Mouse (Mus musculus): Measurements from ENCODE around the gene Cartpt. TPM values are rescaled to one million over a fixed set of nuclear protein-coding genes. Genes with fewer than 3 reads are reported as not detected.

Cartpt gene
- 18.8 and 29.4 TPM in 2 replicates for total RNA-seq (2014; rRNA removed)
- polyA plus RNA-seq (2015; fragmentation: Nextera tagmentation; extraction: Ambion mirVana): 43.3 and 45.8 TPM in 2 replicates

DNA sequence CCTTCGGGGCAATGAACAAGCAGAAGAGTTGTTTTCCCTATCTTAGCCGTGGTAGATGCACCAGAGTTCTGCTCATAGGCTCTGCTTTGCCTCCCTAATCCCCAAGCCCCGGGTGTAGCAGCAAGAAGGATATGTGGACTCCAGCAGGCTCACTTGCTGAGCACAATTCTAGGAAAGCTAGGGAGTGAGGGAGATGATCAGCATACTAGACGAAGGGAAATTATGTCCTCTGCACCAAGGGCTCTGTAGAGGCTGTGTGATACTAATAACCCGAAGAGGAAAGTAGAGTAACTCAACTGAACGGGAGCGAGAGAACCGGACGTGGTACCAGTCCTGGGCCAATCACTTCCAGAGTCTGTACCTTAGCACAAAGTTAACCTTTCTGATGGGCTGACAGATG is at the start of gene Cartpt:
Cartpt (minus strand) TSS at position 127 of the 400 bp plus-strand sequence.
- TF ChIP-seq CTCF (IDR thresholded peaks at IDR 0.05; ENCODE audit: low read depth): no peak
- peaks cover 11% of the 10 kb centered on the region; the same call in 1 of the 2 replicates for H3K27me3 ChIP-seq (ENCODE audit: insufficient read depth, low read length)
- no peaks in the 10 kb centered on the region for H3K4me1 ChIP-seq (ENCODE audit: insufficient read depth, low read length)
- no peaks in the 10 kb centered on the region for H3K9me3 ChIP-seq (ENCODE audit: low read length)
- 35% methylated on average over 9 of the region's 9 CpGs for WGBS
- no peak within 1 kb of the TSS for H3K27ac ChIP-seq
- peak within 1 kb of the TSS; percentile 35 for H3K9ac ChIP-seq (replicated peaks; ENCODE audit: low read length)
- ATAC-seq: no peak
- no peaks in the 10 kb centered on the region for H3K36me3 ChIP-seq (ENCODE audit: insufficient read depth, low read length)
- H3K4me3 ChIP-seq (ENCODE audit: low read length): peak within 1 kb of the TSS; percentile 34
- H3K4me2 ChIP-seq (ENCODE audit: low read depth, low read length): peak within 1 kb of the TSS; percentile 59
- DNase-seq (ENCODE audit: low spot score): no peak

GRCm38 (mm10) chr13:99947417-99947816 is 46.5 kb upstream of the Cartpt start:
- Histone ChIP-seq H3K27me3 (ENCODE audit: insufficient read depth, low read length) (no peaks in the 10 kb centered on the region), H3K27ac (peak overlapping the region; percentile 49; the same call in 1 of the 2 replicates), H3K9ac (replicated peaks; ENCODE audit: low read length) (no peak overlapping the region), H3K36me3 (ENCODE audit: insufficient read depth, low read length) (peaks cover 30% of the 10 kb centered on the region; the same call in 1 of the 2 replicates), H3K4me2 (ENCODE audit: low read depth, low read length) (no peak overlapping the region), H3K4me1 (ENCODE audit: insufficient read depth, low read length) (no peaks in the 10 kb centered on the region), H3K9me3 (ENCODE audit: low read length) (no peaks in the 10 kb centered on the region), H3K4me3 (ENCODE audit: low read length) (no peak overlapping the region)
- WGBS: 57% methylated on average over 4 of the region's 4 CpGs
- ATAC-seq (peak; percentile 63), DNase-seq (ENCODE audit: low spot score) (peak; percentile 55)
- no peak for TF ChIP-seq CTCF (IDR thresholded peaks at IDR 0.05; ENCODE audit: low read depth)

DNA sequence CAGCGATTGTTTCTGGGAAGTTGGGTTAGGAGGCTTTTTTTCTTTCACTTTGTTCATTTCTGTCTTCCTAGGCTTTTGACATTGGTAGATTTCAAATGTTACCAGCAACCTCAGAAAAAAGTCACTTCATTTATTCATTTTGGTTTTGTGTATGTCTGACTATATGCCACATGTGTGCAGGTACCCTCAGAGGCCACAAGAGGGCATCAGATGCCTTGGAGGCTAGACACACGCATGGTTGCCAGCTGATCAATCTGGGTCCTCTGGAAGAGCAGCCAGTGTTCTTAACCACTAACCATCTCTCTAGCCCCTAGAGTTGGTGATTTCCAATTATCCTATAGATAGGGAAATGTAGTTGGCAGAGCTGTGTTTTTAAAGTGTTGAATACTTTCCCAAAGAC is 42.6 kb upstream of the Cartpt start:
- no peaks in the 10 kb centered on the region for H3K27me3 ChIP-seq (ENCODE audit: insufficient read depth, low read length)
- no peak for ATAC-seq
- H3K4me2 ChIP-seq (ENCODE audit: low read depth, low read length): no peak overlapping the region
- H3K4me1 ChIP-seq (ENCODE audit: insufficient read depth, low read length): peaks cover 8% of the 10 kb centered on the region
- TF ChIP-seq CTCF (IDR thresholded peaks at IDR 0.05; ENCODE audit: low read depth): peak; percentile 35; the same call in 1 of the 2 replicates
- no peaks in the 10 kb centered on the region for H3K9me3 ChIP-seq (ENCODE audit: low read length)
- no peak overlapping the region for H3K27ac ChIP-seq
- H3K4me3 ChIP-seq (ENCODE audit: low read length): no peak overlapping the region
- H3K36me3 ChIP-seq (ENCODE audit: insufficient read depth, low read length): peaks cover 11% of the 10 kb centered on the region; the same call in 1 of the 2 replicates
- DNase-seq (ENCODE audit: low spot score): no peak
- 94% methylated on average over 2 of the region's 2 CpGs for WGBS
- H3K9ac ChIP-seq (replicated peaks; ENCODE audit: low read length): no peak overlapping the region

DNA sequence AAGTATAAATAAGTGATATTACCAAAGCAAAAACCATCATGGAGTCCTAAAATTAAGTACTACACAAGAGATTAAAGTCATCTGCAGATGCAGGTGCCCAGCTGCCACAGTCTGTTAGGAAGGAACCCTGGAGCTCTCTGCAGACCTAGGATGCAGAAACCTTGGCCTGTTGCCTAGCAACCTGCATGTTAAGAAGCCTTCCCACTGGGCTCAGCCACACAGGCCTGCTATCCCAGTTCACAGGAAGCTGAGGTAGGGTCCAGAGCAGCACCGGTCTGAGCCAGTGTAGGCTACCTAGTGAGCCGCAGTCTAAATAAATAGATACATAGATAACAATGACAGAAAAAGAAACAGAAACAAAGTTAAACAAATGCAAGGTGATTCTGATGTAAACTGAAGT is 39.7 kb upstream of the Cartpt start:
- Histone ChIP-seq H3K9me3 (ENCODE audit: low read length) (no peaks in the 10 kb centered on the region), H3K27ac (peak overlapping the region; percentile 16; the same call in 1 of the 2 replicates), H3K27me3 (ENCODE audit: insufficient read depth, low read length) (no peaks in the 10 kb centered on the region), H3K4me1 (ENCODE audit: insufficient read depth, low read length) (peaks cover 8% of the 10 kb centered on the region), H3K36me3 (ENCODE audit: insufficient read depth, low read length) (peaks cover 7% of the 10 kb centered on the region; the same call in 1 of the 2 replicates), H3K4me3 (ENCODE audit: low read length) (no peak overlapping the region), H3K4me2 (ENCODE audit: low read depth, low read length) (no peak overlapping the region), H3K9ac (replicated peaks; ENCODE audit: low read length) (0 out of 2 replicates have a peak overlapping the region, but pooled peaks have one; percentile 21)
- WGBS: 10% methylated on average over 2 of the region's 2 CpGs
- DNase-seq (ENCODE audit: low spot score) (peak; percentile 85), ATAC-seq (peak; percentile 82)
- TF ChIP-seq CTCF (IDR thresholded peaks at IDR 0.05; ENCODE audit: low read depth): no peak

DNA sequence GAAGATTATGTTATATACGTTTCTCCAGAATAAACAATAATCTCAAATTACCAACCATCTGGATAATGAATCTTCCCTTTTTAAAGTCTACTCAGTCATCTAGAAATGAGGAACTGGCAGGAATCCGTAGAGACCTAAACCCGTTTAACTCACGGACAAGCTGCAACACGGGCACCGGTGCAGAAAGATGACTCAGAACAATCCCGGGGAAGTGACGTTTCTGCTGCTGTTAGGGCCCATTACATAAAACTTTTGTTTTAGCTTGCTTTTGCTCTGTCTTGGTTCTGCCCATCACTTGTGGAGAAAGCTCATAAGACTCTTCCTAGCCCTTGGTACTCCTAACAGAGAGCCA is 38.4 kb upstream of the Cartpt start:
- H3K4me2 ChIP-seq (ENCODE audit: low read depth, low read length): no peak overlapping the region
- WGBS: 39% methylated on average over 8 of the region's 8 CpGs
- H3K9ac ChIP-seq (replicated peaks; ENCODE audit: low read length): no peak overlapping the region
- H3K9me3 ChIP-seq (ENCODE audit: low read length): no peaks in the 10 kb centered on the region
- no peak for DNase-seq (ENCODE audit: low spot score)
- peaks cover 8% of the 10 kb centered on the region for H3K4me1 ChIP-seq (ENCODE audit: insufficient read depth, low read length)
- no peaks in the 10 kb centered on the region for H3K27me3 ChIP-seq (ENCODE audit: insufficient read depth, low read length)
- no peak for ATAC-seq
- TF ChIP-seq CTCF (IDR thresholded peaks at IDR 0.05; ENCODE audit: low read depth): no peak
- no peak overlapping the region for H3K4me3 ChIP-seq (ENCODE audit: low read length)
- 0 out of 2 replicates have a peak, but pooled peaks cover 5% of the 10 kb centered on the region for H3K36me3 ChIP-seq (ENCODE audit: insufficient read depth, low read length)
- peak overlapping the region; percentile 45; the same call in 1 of the 2 replicates for H3K27ac ChIP-seq

DNA sequence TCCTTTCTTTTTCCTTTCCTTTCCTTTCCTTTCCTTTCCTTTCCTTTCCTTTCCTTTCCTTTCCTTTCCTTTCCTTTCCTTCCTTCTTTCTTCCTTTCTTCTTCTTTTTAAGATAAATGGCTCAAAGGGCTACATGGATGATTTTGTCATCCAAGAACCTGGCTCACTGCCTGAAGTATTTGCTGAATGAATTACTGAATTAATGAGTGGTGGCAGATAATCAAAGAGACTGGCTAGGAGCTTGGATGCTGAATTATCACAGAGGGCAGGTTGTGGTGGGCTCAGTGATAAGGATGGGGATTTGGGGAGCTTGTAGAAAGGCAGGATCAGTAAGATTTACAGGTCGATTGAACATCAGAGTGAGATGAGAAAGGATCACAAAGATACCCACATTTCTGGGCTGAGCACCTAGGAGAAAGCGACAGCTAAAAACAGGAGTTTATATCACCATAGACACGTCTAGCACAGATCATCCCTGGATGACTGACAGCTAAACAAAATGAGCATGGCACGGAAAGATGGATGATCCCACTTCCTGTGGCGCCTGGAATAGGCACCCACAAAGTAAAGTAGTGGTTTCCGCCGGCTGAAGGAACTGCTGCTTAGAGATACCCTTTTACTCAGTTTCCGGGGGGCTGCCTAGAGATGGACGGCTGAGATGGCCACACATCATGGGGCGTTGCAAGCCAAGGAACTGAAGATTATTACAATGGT is 37.9 kb upstream of the Cartpt start:
- DNase-seq (ENCODE audit: low spot score): peak; percentile 71
- Histone ChIP-seq H3K4me1 (ENCODE audit: insufficient read depth, low read length) (peaks cover 8% of the 10 kb centered on the region), H3K9me3 (ENCODE audit: low read length) (no peaks in the 10 kb centered on the region), H3K4me3 (ENCODE audit: low read length) (no peak overlapping the region), H3K4me2 (ENCODE audit: low read depth, low read length) (no peak overlapping the region), H3K9ac (replicated peaks; ENCODE audit: low read length) (no peak overlapping the region), H3K27me3 (ENCODE audit: insufficient read depth, low read length) (no peaks in the 10 kb centered on the region), H3K27ac (peak overlapping the region; percentile 45; the same call in 1 of the 2 replicates), H3K36me3 (ENCODE audit: insufficient read depth, low read length) (no peaks in the 10 kb centered on the region)
- ATAC-seq: peak; percentile 43; the same call in 1 of the 2 replicates
- no peak for TF ChIP-seq CTCF (IDR thresholded peaks at IDR 0.05; ENCODE audit: low read depth)
- 58% methylated on average over 10 of the region's 10 CpGs for WGBS

GRCm38 (mm10) chr13:99937741-99938140 is 36.9 kb upstream of the Cartpt start:
- Histone ChIP-seq H3K4me3 (ENCODE audit: low read length) (no peak overlapping the region), H3K9me3 (ENCODE audit: low read length) (no peaks in the 10 kb centered on the region), H3K36me3 (ENCODE audit: insufficient read depth, low read length) (no peaks in the 10 kb centered on the region), H3K4me2 (ENCODE audit: low read depth, low read length) (no peak overlapping the region), H3K4me1 (ENCODE audit: insufficient read depth, low read length) (peaks cover 8% of the 10 kb centered on the region), H3K9ac (replicated peaks; ENCODE audit: low read length) (no peak overlapping the region), H3K27me3 (ENCODE audit: insufficient read depth, low read length) (no peaks in the 10 kb centered on the region), H3K27ac (peak overlapping the region; percentile 29; the same call in 1 of the 2 replicates)
- TF ChIP-seq CTCF (IDR thresholded peaks at IDR 0.05; ENCODE audit: low read depth): no peak
- ATAC-seq (peak; percentile 62), DNase-seq (ENCODE audit: low spot score) (peak; percentile 73)
- WGBS: 18% methylated on average over 3 of the region's 3 CpGs
